Mouse (Mus musculus) intestine, embryonic 15.5 days (tissue): Measurements from ENCODE around the gene Olfr1513. TPM values are rescaled to one million over a fixed set of nuclear protein-coding genes. Genes with fewer than 3 reads are reported as not detected.
A peak's percentile ranks its signal among the peaks of the same experiment; 100 is the strongest.
"Not testable (repeated sequence)": the region's sequence is repeated elsewhere in the genome, so short reads cannot be mapped to it uniquely, and the experiment has no call there.

Experiments
- ATAC-seq: fragments of 200-750 bp; cut with Nextera tagmentation; 2 replicates; pipeline ENCODE4 v1.8.0; 2017; ENCODE audit warnings: moderate TSS enrichment, moderate library complexity
- H3K27ac ChIP-seq: fragments of 300-500 bp; sonication (generic); 2 replicates; pipeline ENCODE4 v1.5.1; 2015; ENCODE audit warnings: mild to moderate bottlenecking, inconsistent platforms
- H3K27me3 ChIP-seq: fragments of 300-500 bp; sonication (generic); replicated peaks from 2 replicates; pipeline ENCODE4 v1.6.1; 2015; ENCODE audit warnings: inconsistent platforms
- H3K36me3 ChIP-seq: fragments of 300-500 bp; sonication (generic); 2 replicates; pipeline ENCODE4 v1.6.1; 2015; ENCODE audit warnings: inconsistent platforms
- H3K4me1 ChIP-seq: fragments of 300-500 bp; sonication (generic); replicated peaks from 2 replicates; pipeline ENCODE4 v1.6.1; 2015; ENCODE audit warnings: inconsistent platforms
- H3K4me2 ChIP-seq: fragments of 300-500 bp; sonication (generic); replicated peaks from 2 replicates; pipeline ENCODE4 v1.6.1; 2015; ENCODE audit warnings: mild to moderate bottlenecking, inconsistent platforms
- H3K4me3 ChIP-seq: fragments of 300-500 bp; sonication (generic); replicated peaks from 2 replicates; pipeline ENCODE4 v1.5.1; 2015; ENCODE audit warnings: inconsistent platforms
- H3K9ac ChIP-seq: fragments of 300-500 bp; sonication (generic); 2 replicates; pipeline ENCODE4 v1.6.1; 2015; ENCODE audit warnings: inconsistent platforms
- H3K9me3 ChIP-seq: fragments of 300-500 bp; sonication (generic); 2 replicates; pipeline ENCODE4 v1.6.1; 2016; ENCODE audit warnings: inconsistent platforms
- WGBS: fragments of 180-500 bp; shearing (Covaris S2); methylation state at CpG from one replicate; pipeline ENCODE4 v1.1.7; 2015; 5-methylcytosine and 5-hydroxymethylcytosine counted together
- polyA plus RNA-seq: library from polyadenylated mRNA; unstranded; fragments of >200 nt; fragmentation: Nextera tagmentation; extraction: Ambion mirVana; gene quantifications from 2 replicates; pipeline ENCODE4 v1.2.1, GENCODE M21; 2015

Olfr1513 gene
- not detected in 2 replicates for polyA plus RNA-seq

DNA sequence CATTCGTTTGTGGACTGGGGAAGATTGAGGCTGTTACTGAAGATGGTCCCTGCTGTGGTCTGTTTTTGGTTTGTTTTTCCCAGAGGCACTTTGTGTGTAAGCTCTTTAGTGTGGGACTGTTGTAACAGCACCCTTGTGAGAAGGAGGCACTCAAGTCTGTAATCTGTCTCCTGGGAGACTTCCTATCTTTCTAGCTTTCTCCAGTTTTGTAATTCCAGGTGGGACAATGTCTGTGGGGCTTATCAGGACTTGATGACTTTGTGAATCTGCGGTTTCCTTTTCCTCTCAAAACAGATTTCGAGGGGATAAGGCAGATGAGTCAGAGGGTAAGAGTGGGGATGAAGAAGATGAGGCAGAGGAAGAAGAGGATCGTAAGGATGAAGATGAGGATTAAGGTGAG lies at the start of gene Olfr1513:
Olfr1513 (minus strand) TSS at position 101 of the 400 bp plus-strand sequence.
- Histone ChIP-seq H3K4me3 (no peak within 1 kb of the TSS), H3K9ac (no peak within 1 kb of the TSS), H3K36me3 (no peaks in the 10 kb centered on the region), H3K4me1 (no peaks in the 10 kb centered on the region), H3K27ac (no peak within 1 kb of the TSS), H3K9me3 (no peaks in the 10 kb centered on the region), H3K27me3 (no peaks in the 10 kb centered on the region), H3K4me2 (no peak within 1 kb of the TSS)
- 61% methylated on average over 4 of the region's 4 CpGs for WGBS
- no peak for ATAC-seq

DNA sequence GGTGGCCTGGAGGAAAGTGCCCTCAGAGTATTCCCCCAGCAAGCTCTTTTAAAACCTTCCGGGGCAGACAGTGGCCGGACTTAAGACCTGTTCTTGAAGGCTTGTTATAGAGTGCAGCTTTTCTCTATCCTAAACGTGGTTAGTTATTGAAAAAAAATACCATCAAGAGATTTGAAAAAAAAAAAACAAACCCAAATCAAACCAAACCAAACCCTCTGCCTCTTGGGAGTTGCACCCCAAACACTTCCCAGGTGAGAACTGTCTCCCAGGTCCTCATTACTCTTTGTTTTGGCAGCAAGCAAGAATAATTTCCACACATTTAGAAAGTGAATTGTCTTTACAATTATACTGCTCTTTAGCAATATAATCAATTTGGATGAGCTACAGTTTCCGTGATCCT lies 41.1 kb upstream of the Olfr1513 start, which contains the start of gene Olfr1511:
Olfr1511 (minus strand) TSS at position 101 of the 400 bp plus-strand sequence.
- 77% methylated on average over 4 of the region's 4 CpGs for WGBS
- no peak within 1 kb of the TSS for H3K4me3 ChIP-seq
- no peak within 1 kb of the TSS for H3K27ac ChIP-seq
- H3K36me3 ChIP-seq: no peaks in the 10 kb centered on the region
- no peak within 1 kb of the TSS for H3K9ac ChIP-seq
- H3K4me2 ChIP-seq: no peak within 1 kb of the TSS
- H3K27me3 ChIP-seq: no peaks in the 10 kb centered on the region
- no peak for ATAC-seq
- H3K9me3 ChIP-seq: no peaks in the 10 kb centered on the region
- no peaks in the 10 kb centered on the region for H3K4me1 ChIP-seq

DNA sequence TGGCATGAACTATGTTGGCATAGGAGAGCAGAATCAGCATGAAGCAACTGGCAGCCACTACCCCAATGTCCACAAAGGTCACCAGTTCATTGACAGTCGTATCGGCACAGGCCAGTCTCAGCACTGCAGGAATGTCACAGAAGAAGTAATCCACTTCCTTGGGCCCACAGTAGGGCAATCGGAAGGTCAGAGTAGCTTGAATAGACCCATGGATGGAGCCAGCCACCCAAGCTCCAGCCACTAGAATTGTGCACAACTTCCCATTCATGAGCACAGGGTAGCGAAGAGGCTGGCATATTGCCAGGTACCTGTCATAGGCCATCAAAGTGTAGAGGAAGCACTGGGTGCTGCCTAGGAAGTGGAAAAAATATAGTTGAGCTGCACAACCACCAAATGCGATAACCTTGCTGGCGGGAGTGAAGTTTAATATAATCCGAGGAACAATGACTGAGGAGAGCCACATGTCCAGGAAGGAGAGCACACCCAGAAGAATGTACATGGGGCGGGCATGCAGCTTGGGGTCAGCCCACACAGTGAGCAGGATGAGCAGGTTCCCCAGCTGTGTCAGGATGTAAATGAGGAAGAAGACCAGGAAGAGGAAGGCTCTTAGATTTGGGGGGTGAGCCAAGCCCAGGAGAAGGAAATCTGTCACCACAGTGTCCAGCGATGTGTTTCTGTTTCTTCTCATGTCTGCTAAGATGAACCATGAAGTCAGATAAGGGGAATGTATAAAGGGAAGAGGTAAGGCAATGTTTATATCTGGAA lies 34.1 kb upstream of the Olfr1513 start:
- H3K27ac ChIP-seq, H3K4me1 ChIP-seq, H3K36me3 ChIP-seq, H3K4me3 ChIP-seq, H3K27me3 ChIP-seq, H3K9ac ChIP-seq, ATAC-seq, H3K4me2 ChIP-seq, H3K9me3 ChIP-seq: not testable (repeated sequence)
- 76% methylated on average over 9 of the region's 9 CpGs for WGBS

DNA sequence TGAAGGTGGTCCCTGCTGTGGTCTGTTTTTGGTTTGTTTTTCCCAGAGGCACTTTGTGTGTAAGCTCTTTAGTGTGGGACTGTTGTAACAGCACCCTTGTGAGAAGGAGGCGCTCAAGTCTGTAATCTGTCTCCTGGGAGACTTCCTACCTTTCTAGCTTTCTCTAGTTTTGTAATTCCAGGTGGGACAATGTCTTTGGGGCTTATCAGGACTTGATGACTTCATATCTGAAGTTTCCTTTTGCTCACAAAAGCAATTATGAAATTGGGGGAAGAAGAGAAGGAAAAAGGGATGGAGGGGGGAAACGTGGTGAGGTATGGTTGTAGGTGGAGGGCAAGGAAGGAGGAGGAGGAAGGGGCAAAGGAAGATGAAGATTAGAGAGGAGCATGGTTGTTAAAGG lies 22.9 kb upstream of the Olfr1513 start, which contains the start of gene Olfr1512:
Olfr1512 (minus strand) TSS at position 101 of the 400 bp plus-strand sequence.
- Histone ChIP-seq H3K9ac (no peak within 1 kb of the TSS), H3K4me3 (no peak within 1 kb of the TSS), H3K27ac (no peak within 1 kb of the TSS), H3K36me3 (no peaks in the 10 kb centered on the region), H3K27me3 (no peaks in the 10 kb centered on the region), H3K4me2 (no peak within 1 kb of the TSS), H3K4me1 (no peaks in the 10 kb centered on the region), H3K9me3 (no peaks in the 10 kb centered on the region)
- no peak for ATAC-seq
- 78% methylated on average over 2 of the region's 2 CpGs for WGBS

DNA sequence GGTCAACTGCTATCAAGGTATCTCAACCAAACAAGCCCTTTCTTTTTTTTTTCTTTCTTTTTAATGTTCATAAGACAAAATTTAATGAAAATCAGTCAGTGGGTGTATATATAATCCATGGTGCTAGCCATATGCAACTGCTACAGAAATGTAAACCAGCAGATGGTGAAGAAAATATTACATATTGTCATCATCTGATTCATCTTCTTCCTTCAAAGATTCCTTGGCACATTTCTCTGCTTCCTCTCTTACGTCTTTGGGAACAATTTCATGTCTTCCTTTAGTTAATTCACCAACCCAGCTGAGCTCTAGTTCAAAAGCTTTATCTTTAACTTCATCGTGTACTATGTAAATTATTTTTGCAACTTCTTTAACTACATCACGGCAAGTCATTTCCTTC lies 12.5 kb upstream of the Olfr1513 start:
- H3K4me3 ChIP-seq: no peak overlapping the region
- no peak overlapping the region for H3K9ac ChIP-seq
- no peaks in the 10 kb centered on the region for H3K9me3 ChIP-seq
- ATAC-seq: no peak
- H3K27ac ChIP-seq: no peak overlapping the region
- no peaks in the 10 kb centered on the region for H3K36me3 ChIP-seq
- H3K4me2 ChIP-seq: no peak overlapping the region
- no peaks in the 10 kb centered on the region for H3K27me3 ChIP-seq
- H3K4me1 ChIP-seq: no peaks in the 10 kb centered on the region
- 94% methylated on average over 3 of the region's 3 CpGs for WGBS

DNA sequence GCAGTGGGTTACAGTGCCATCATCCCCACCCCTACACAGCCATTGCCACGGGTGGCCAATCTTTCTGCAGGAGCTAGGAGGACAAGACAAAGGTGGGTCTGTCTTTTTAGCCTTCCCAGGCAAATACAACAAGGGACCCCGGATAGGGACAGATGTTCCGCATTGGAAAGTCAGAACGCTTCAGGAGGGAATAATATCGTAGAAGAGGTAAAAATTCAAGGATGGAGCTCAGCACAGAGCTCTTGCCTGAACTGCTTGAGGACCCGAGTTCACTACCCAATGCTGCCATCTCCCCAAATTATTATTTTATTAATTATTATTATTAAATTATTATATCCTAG lies 16.7 kb downstream of the Olfr1513 start:
- Histone ChIP-seq H3K4me3 (no peak overlapping the region), H3K4me2 (no peak overlapping the region), H3K36me3 (no peaks in the 10 kb centered on the region), H3K9me3 (no peaks in the 10 kb centered on the region), H3K9ac (no peak overlapping the region), H3K27ac (no peak overlapping the region), H3K4me1 (no peaks in the 10 kb centered on the region), H3K27me3 (0 out of 2 replicates have a peak, but pooled peaks cover 3% of the 10 kb centered on the region)
- no peak for ATAC-seq
- WGBS: 74% methylated on average over 6 of the region's 6 CpGs

DNA sequence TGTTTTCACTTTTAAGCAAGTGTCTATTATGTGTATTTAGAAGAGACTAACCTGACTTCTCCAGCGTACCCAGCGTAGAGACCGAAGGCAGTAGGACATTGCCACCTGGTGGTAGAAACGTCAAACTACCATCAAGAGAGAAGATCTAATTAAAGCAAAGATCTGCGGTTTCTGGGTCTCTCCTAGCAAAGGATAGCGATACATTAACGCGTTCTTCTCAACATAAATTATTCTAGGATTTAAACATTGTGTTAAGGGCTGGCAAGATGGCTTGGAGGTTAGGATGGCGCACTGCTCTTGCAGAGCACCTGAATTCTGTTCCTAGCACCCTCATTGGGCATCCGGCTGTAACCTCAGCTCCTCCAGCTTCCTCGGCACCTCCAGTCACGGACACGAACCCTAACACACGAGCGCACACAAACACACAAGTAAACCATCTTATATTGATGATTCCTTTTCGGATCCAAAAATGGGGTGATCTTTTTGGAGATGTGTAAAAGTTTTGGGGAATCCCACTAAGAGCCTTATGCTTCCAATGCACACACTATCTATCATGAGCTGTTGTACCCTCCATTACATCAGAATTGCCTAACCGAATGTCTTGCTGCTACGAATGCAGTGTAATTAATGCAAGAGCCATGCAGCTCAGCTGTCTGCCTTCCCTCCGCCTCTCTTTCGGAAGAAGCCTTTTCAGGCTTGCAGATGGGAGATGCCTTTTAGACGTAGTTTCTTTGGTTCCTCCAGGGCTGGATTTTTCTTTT lies 17.3 kb downstream of the Olfr1513 start:
- H3K27ac ChIP-seq: no peak overlapping the region
- peak overlapping the region; percentile 49 for H3K4me2 ChIP-seq
- H3K4me3 ChIP-seq: peak overlapping the region; percentile 7; the same call in 1 of the 2 replicates
- no peaks in the 10 kb centered on the region for H3K4me1 ChIP-seq
- 0 out of 2 replicates have a peak, but pooled peaks cover 3% of the 10 kb centered on the region for H3K27me3 ChIP-seq
- no peaks in the 10 kb centered on the region for H3K36me3 ChIP-seq
- WGBS: 27% methylated on average over 21 of the region's 21 CpGs
- no peaks in the 10 kb centered on the region for H3K9me3 ChIP-seq
- H3K9ac ChIP-seq: no peak overlapping the region
- ATAC-seq: peak; percentile 53

DNA sequence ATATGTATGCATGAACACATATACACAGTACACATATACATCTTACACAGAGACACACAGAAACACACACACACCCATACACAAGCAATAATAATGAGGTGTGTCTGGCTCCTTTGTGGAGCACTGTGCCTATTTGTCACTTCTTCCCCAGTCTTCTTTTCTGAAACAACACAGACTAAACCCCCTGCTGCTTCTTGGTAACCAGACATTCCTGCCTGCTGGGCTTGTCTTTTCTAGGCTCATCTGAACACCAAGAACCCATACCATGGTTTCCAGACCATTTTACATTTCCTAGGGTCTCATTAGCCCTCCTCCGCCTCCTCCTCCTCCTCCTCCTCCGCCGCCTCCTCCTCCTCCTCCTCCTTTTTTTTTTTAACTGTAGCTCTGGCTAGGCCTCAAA lies 24.0 kb downstream of the Olfr1513 start:
- 88% methylated on average over 1 of the region's 3 CpGs for WGBS
- Histone ChIP-seq H3K9ac (no peak overlapping the region), H3K4me1 (peaks cover 5% of the 10 kb centered on the region; the same call in 1 of the 2 replicates), H3K4me3 (no peak overlapping the region), H3K27me3 (peaks cover 9% of the 10 kb centered on the region), H3K27ac (no peak overlapping the region), H3K9me3 (no peaks in the 10 kb centered on the region), H3K36me3 (no peaks in the 10 kb centered on the region), H3K4me2 (no peak overlapping the region)
- ATAC-seq: no peak

DNA sequence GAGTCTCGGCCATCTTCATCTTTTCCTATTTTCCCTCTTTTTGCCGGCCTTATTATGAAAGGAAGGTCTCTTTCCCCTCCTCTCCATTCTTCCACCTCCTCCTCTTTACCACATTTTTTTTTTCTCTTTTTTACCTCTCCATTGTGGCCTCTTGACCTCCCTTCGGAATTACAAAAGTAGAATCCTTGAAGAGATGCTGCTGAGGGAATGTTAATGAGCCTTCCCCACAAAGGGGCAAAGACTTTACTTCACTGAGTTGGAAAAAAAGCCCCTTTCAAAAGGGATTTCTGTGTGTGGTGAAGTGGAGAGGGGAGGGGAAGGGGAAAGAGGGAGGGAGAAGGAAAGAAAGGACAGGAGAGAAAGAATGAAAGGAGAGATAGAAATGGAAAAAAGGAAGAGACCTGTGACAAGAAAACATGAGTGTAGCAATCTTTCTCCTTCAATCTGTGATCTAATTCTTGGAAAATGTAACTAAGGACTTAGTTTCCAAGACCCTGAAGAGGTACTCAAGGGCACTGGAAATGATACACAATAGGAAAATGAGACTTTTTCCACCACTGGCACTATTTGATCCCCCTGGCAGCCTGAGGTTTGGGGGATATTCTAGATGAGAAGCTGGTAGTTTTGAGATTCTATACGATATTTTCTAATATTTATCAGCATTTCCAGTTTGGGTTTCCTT lies 25.0 kb downstream of the Olfr1513 start:
- Histone ChIP-seq H3K9me3 (no peaks in the 10 kb centered on the region), H3K9ac (no peak overlapping the region), H3K4me3 (no peak overlapping the region), H3K36me3 (no peaks in the 10 kb centered on the region), H3K4me2 (no peak overlapping the region), H3K4me1 (peaks cover 5% of the 10 kb centered on the region; the same call in 1 of the 2 replicates), H3K27ac (no peak overlapping the region), H3K27me3 (peaks cover 15% of the 10 kb centered on the region)
- 30% methylated on average over 4 of the region's 4 CpGs for WGBS
- ATAC-seq: no peak

DNA sequence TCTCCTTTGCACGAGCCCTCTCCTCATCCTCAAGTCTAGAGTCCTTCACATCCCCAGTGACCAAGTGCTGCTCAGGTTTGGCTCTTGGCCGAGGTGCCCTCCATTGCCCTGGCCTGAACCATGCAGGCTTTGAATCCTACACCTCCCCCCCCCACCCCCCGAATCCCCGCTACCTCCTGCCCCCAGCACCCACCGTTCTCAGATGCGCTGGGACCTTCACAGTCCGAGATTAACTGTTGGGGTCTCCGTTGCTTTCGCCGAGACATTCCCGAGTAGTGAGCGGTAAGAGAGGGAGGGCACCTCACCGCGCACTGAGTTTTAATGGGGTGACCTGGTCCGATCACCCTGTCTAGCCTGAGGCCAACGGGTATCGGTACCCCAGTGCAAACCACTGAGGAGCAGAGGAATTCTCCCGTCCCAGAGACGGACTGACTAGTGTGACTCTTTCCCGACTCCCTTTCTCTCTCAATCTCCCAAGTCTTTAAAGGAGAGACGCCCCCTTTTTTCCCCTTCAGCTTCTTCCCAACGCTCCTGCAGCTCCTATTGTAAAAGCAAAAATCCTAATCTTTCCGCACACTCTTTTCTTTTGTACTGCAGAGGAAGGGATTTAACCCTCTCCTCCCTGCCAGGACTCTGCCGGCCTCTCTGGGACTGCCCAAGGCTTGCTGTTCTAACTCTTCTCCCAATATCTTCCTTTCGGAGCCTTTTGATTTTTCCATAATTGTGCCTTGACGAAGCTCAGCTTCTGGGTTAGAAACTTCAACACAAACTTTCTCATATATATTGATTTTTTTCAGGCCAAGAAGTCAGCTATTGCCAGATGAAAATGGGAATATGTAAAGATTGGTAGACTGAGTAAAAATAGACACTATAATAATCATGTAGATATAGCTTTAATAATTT lies 28.0 kb downstream of the Olfr1513 start, which contains the start of gene Sall2:
Sall2 (minus strand) TSS at position 853 of the 903 bp plus-strand sequence.
- Histone ChIP-seq H3K36me3 (no peaks in the 10 kb centered on the region), H3K4me2 (peak within 1 kb of the TSS; percentile 65), H3K27me3 (peaks cover 27% of the 10 kb centered on the region), H3K4me1 (peaks cover 5% of the 10 kb centered on the region; the same call in 1 of the 2 replicates), H3K27ac (no peak within 1 kb of the TSS), H3K9me3 (no peaks in the 10 kb centered on the region), H3K4me3 (peak within 1 kb of the TSS; percentile 31), H3K9ac (peak within 1 kb of the TSS; percentile 17; the same call in 1 of the 2 replicates)
- ATAC-seq: no peak
- WGBS: 2% methylated on average over 26 of the region's 26 CpGs

DNA sequence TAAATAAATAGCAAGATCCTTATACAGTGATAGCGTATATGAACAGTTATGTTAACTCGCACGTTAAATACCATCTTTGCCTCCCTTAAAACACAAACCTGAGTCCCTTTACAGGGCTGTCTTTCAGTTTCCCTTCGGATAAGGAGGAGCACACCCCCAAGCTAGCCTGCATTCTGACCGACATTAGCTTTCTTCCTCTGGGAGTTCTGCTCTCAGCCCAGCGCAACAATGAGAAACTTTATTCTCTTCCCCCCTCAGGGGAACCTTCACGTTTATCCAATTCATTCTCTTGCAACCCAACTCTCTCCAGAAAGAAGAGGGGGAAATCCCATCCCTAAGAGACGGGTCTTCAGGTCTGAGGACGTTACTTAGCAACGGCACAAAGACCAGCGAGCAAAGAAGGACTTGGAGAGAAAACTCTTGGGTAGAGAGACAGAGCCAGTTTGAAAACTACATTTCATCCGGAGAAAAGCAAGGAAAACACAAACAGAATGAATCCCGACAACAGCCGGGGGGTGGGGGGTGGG lies 28.8 kb downstream of the Olfr1513 start:
- no peak overlapping the region for H3K9ac ChIP-seq

More for the DNA sequence above, 28.8 kb downstream of the Olfr1513 start:
- Histone ChIP-seq H3K27ac (no peak overlapping the region), H3K4me2 (peak overlapping the region; percentile 65), H3K9me3 (no peaks in the 10 kb centered on the region), H3K27me3 (peaks cover 27% of the 10 kb centered on the region), H3K36me3 (no peaks in the 10 kb centered on the region), H3K4me3 (peak overlapping the region; percentile 31), H3K4me1 (peaks cover 5% of the 10 kb centered on the region; the same call in 1 of the 2 replicates)
- no peak for ATAC-seq
- 4% methylated on average over 14 of the region's 14 CpGs for WGBS
